Mouse (Mus musculus): Measurements from ENCODE around the gene E2f4. TPM values are rescaled to one million over a fixed set of nuclear protein-coding genes. Genes with fewer than 3 reads are reported as not detected.
A peak's percentile ranks its signal among the peaks of the same experiment; 100 is the strongest.

E2f4 gene
- polyA plus RNA-seq, 1 experiment from 2014 or later = 76.2 TPM

DNA sequence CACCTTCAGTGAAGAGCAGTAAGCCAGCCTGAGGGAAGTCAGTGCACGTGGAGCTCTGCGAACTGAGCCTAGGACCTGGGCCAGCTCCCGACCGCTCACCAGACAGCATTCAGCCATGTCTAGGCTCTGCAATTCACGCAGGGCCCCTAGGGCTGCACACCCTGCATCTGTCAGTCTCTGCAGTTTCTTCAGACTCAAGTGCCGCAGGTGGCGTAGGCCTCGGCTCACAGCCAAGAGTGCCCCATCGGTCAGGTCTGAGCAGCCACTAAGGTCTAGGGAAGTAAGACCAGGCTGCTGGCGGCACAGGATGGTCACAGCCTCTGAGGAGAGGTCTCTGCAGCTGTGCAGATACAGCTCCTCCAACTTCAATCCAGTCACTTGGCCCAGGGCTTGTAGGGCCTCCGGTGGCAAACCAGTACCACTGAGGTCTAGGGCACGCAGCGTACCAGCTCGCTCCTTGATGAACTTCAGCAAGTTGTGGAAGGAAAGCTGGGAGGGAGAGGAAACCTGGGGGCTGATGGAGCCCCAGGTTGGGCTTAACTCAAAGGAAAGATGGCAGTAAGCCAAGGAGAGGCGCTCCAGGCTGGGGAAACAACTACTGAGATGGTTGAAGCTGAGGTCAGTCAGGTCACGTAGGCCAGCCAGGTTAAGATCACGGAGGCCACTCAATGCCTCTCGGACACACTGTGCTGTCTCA lies 17.8 kb downstream of the E2f4 start:
- H3K36me3 ChIP-seq (ENCODE audit: control insufficient read depth, insufficient read depth, low read length) = peaks cover 22% of the 10 kb centered on the region; the same call in 1 of the 2 replicates
- 82% methylated on average over 18 of the region's 18 CpGs for WGBS
- H3K4me2 ChIP-seq (ENCODE audit: low read depth, low read length) = no peak overlapping the region
- no peak overlapping the region for H3K4me3 ChIP-seq (ENCODE audit: low read length)
- H3K9me3 ChIP-seq (ENCODE audit: control insufficient read depth, low read length) = no peaks in the 10 kb centered on the region
- H3K27ac ChIP-seq (ENCODE audit: low read length) = no peak overlapping the region
- no peak for ATAC-seq (ENCODE audit: low read depth)
- H3K4me1 ChIP-seq (replicated peaks; ENCODE audit: control insufficient read depth, insufficient read depth, low read length) = peaks cover 16% of the 10 kb centered on the region
- no peaks in the 10 kb centered on the region for H3K27me3 ChIP-seq (ENCODE audit: control insufficient read depth, insufficient read depth, low read depth, low read length)
- no peak overlapping the region for H3K9ac ChIP-seq (ENCODE audit: low read length)

DNA sequence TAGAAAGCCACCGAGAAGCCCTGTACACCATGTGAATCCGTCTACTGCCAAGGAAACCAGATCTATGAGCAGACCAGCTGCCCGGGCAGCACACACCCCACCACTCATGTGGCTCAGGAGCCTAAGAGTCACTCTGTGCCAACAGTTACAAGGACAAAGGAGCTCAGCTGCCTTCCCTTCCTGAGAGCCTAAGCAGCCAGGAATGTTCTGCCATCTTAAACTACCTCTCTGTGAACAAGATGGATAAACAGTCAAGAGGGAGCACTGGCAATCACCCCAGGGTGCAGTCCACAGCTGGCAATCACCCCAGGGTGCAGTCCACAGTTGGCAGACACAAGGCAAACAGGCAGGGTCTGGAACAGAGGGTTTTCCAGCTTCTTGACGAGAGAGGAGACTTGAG lies 20.5 kb downstream of the E2f4 start:
- Histone ChIP-seq H3K27me3 (ENCODE audit: control insufficient read depth, insufficient read depth, low read depth, low read length) (no peaks in the 10 kb centered on the region), H3K9ac (ENCODE audit: low read length) (no peak overlapping the region), H3K9me3 (ENCODE audit: control insufficient read depth, low read length) (no peaks in the 10 kb centered on the region), H3K4me3 (ENCODE audit: low read length) (no peak overlapping the region), H3K36me3 (ENCODE audit: control insufficient read depth, insufficient read depth, low read length) (peaks cover 5% of the 10 kb centered on the region; the same call in 1 of the 2 replicates), H3K27ac (ENCODE audit: low read length) (peak overlapping the region; percentile 84), H3K4me1 (replicated peaks; ENCODE audit: control insufficient read depth, insufficient read depth, low read length) (peaks cover 16% of the 10 kb centered on the region), H3K4me2 (ENCODE audit: low read depth, low read length) (no peak overlapping the region)
- ATAC-seq (ENCODE audit: low read depth) = peak; percentile 74
- 62% methylated on average over 4 of the region's 4 CpGs for WGBS

DNA sequence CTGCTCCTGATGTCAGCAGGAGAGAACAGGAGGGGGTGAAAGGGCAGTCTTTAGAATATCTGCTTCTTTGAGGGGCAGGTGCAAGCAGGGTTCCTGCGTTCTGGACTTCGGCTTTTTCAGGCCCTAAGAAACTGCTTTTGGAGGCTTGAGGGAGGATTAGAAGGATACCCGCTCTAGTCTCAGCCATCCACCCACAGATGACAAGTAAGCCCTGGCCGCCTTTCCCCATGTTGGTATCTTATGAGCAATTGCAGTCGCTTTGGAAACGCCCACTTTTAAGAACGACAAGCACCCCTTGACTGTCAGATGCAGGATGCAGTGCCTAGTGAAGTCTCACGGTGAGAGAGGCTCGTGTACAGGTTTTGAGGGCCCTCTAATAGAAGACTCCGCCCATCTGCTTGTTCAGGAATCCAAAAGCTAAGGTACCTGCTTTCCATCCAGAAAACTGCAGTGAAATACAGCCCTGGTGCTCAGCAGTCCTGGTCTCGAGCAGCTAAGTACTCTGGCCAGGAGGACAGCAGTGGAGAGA lies 21.3 kb downstream of the E2f4 start:
- H3K9ac ChIP-seq (ENCODE audit: low read length) = no peak overlapping the region
- H3K27me3 ChIP-seq (ENCODE audit: control insufficient read depth, insufficient read depth, low read depth, low read length) = no peaks in the 10 kb centered on the region
- H3K4me3 ChIP-seq (ENCODE audit: low read length) = no peak overlapping the region
- H3K4me1 ChIP-seq (replicated peaks; ENCODE audit: control insufficient read depth, insufficient read depth, low read length) = peaks cover 16% of the 10 kb centered on the region
- peak overlapping the region; percentile 84 for H3K27ac ChIP-seq (ENCODE audit: low read length)
- 67% methylated on average over 11 of the region's 11 CpGs for WGBS
- no peaks in the 10 kb centered on the region for H3K9me3 ChIP-seq (ENCODE audit: control insufficient read depth, low read length)
- H3K4me2 ChIP-seq (ENCODE audit: low read depth, low read length) = no peak overlapping the region
- ATAC-seq (ENCODE audit: low read depth) = peak; percentile 55
- peaks cover 5% of the 10 kb centered on the region; the same call in 1 of the 2 replicates for H3K36me3 ChIP-seq (ENCODE audit: control insufficient read depth, insufficient read depth, low read length)

DNA sequence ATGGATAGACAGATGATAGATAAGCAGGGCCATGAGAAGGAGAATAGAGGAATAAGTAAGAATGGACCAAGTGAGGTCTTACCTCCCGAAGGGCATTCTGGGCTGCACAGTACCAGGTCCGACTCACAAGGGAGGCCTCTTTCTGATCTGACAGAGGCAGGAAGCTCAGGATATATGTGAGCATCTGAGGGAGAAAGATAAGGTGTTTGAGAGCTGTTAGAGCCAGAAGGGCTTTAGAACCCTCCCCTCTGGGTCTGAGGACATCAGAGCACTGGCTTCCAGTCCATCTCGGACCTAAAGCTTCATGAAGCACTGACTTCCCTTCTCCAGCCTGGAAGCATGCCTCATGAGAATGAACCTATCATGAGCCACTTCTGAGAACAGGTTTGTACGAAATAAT lies 25.7 kb downstream of the E2f4 start:
- H3K27me3 ChIP-seq (ENCODE audit: control insufficient read depth, insufficient read depth, low read depth, low read length) = no peaks in the 10 kb centered on the region
- no peak overlapping the region for H3K9ac ChIP-seq (ENCODE audit: low read length)
- H3K4me1 ChIP-seq (replicated peaks; ENCODE audit: control insufficient read depth, insufficient read depth, low read length) = peaks cover 27% of the 10 kb centered on the region
- WGBS = 75% methylated on average over 4 of the region's 4 CpGs
- no peak overlapping the region for H3K27ac ChIP-seq (ENCODE audit: low read length)
- H3K4me3 ChIP-seq (ENCODE audit: low read length) = no peak overlapping the region
- no peak overlapping the region for H3K4me2 ChIP-seq (ENCODE audit: low read depth, low read length)
- peaks cover 3% of the 10 kb centered on the region for H3K36me3 ChIP-seq (ENCODE audit: control insufficient read depth, insufficient read depth, low read length)
- no peak for ATAC-seq (ENCODE audit: low read depth)
- no peaks in the 10 kb centered on the region for H3K9me3 ChIP-seq (ENCODE audit: control insufficient read depth, low read length)

DNA sequence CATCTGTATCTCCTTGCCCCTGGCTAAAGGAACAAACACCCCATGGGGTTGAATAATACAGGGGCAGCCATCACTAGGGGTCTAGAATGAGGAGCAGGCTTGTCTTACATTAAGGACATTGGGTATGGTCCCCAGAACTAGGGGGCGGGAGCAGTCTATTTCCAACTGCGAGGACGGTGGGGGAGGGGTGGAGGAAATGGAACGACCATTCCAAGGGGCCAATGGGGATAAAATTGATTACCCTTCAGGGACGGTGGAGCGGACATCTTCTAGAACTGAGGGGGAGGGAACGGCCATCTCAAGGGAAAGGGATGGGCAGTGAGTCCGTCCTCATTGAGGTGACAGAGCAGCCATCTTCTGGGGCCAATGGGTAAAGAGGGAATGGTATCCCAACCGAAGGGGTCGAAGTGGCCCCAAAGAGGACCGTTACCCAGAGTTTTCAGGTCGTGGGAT lies 28.2 kb downstream of the E2f4 start:
- H3K27me3 ChIP-seq (ENCODE audit: control insufficient read depth, insufficient read depth, low read depth, low read length) = no peaks in the 10 kb centered on the region
- WGBS = 0% methylated on average over 12 of the region's 12 CpGs
- no peaks in the 10 kb centered on the region for H3K9me3 ChIP-seq (ENCODE audit: control insufficient read depth, low read length)
- peaks cover 18% of the 10 kb centered on the region for H3K4me1 ChIP-seq (replicated peaks; ENCODE audit: control insufficient read depth, insufficient read depth, low read length)
- peak overlapping the region; percentile 91 for H3K27ac ChIP-seq (ENCODE audit: low read length)
- peaks cover 27% of the 10 kb centered on the region for H3K36me3 ChIP-seq (ENCODE audit: control insufficient read depth, insufficient read depth, low read length)
- peak; percentile 35 for ATAC-seq (ENCODE audit: low read depth)
- H3K9ac ChIP-seq (ENCODE audit: low read length) = peak overlapping the region; percentile 78
- H3K4me3 ChIP-seq (ENCODE audit: low read length) = peak overlapping the region; percentile 67
- peak overlapping the region; percentile 83 for H3K4me2 ChIP-seq (ENCODE audit: low read depth, low read length)

DNA sequence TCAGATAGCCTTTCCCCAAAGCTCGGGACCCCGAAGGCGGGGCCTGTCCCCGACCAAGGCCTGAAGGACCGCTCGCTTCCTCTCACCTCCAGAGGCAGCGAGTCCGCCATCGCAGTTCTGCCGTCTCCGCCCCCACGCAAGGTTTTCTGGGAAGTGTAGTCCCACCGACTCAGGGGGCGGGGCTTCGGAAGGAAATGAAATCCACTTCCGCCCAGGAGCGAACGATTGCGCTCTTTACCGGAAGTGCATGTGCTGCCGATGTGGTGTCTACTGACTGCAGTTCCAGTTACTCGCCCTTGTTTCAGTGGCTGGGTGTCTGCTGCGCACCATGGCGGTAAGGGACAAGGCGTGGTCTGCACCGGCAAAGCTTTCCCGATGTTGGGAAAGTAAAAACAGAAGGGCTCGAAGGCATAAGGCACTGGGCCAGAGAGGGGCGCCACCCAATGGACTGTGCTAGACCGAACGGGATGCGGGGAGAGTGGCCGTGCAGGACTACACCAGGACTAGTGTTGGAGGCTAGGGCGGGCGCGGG lies 28.7 kb downstream of the E2f4 start, which contains the start of the genes Lrrc29 and Tmem208:
Gene Lrrc29 (minus strand): TSS at position 138 of the 532 bp plus-strand sequence.
Gene Tmem208 (plus strand): TSS at position 214 of the 532 bp plus-strand sequence.
- Histone ChIP-seq H3K9me3 (ENCODE audit: control insufficient read depth, low read length) (no peaks in the 10 kb centered on the region), H3K4me1 (replicated peaks; ENCODE audit: control insufficient read depth, insufficient read depth, low read length) (peaks cover 18% of the 10 kb centered on the region), H3K27ac (ENCODE audit: low read length) (peak within 1 kb of the TSS; percentile 91), H3K4me3 (ENCODE audit: low read length) (peak within 1 kb of the TSS; percentile 67), H3K36me3 (ENCODE audit: control insufficient read depth, insufficient read depth, low read length) (peaks cover 33% of the 10 kb centered on the region), H3K9ac (ENCODE audit: low read length) (peak within 1 kb of the TSS; percentile 78), H3K27me3 (ENCODE audit: control insufficient read depth, insufficient read depth, low read depth, low read length) (no peaks in the 10 kb centered on the region), H3K4me2 (ENCODE audit: low read depth, low read length) (peak within 1 kb of the TSS; percentile 86)
- WGBS = under 1% methylated on average over 36 of the region's 36 CpGs
- peak; percentile 93 for ATAC-seq (ENCODE audit: low read depth)

DNA sequence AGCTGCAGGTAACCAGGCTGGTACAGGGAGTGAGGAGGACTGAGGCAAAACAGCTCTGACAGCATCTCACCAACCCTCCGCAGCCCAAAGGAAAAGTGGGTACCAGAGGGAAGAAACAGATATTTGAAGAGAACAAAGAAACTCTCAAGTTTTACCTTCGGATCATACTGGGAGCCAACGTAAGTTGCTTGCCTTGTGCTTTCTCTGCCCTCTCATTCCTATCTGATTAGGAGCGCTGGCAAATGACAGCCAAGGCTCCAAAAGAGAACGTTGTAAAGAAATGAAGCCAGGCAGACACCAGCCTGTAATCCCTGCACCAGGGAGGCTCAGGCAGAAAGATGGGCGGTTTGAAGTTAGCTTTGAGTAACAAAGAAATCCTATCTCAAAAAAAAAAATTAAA lies 29.5 kb downstream of the E2f4 start:
- Histone ChIP-seq H3K4me3 (ENCODE audit: low read length) (peak overlapping the region; percentile 67), H3K4me1 (replicated peaks; ENCODE audit: control insufficient read depth, insufficient read depth, low read length) (peaks cover 18% of the 10 kb centered on the region), H3K27ac (ENCODE audit: low read length) (peak overlapping the region; percentile 91), H3K4me2 (ENCODE audit: low read depth, low read length) (peak overlapping the region; percentile 86), H3K36me3 (ENCODE audit: control insufficient read depth, insufficient read depth, low read length) (peaks cover 40% of the 10 kb centered on the region), H3K9me3 (ENCODE audit: control insufficient read depth, low read length) (no peaks in the 10 kb centered on the region), H3K9ac (ENCODE audit: low read length) (peak overlapping the region; percentile 78), H3K27me3 (ENCODE audit: control insufficient read depth, insufficient read depth, low read depth, low read length) (no peaks in the 10 kb centered on the region)
- no peak for ATAC-seq (ENCODE audit: low read depth)
- WGBS = 35% methylated on average over 6 of the region's 6 CpGs

DNA sequence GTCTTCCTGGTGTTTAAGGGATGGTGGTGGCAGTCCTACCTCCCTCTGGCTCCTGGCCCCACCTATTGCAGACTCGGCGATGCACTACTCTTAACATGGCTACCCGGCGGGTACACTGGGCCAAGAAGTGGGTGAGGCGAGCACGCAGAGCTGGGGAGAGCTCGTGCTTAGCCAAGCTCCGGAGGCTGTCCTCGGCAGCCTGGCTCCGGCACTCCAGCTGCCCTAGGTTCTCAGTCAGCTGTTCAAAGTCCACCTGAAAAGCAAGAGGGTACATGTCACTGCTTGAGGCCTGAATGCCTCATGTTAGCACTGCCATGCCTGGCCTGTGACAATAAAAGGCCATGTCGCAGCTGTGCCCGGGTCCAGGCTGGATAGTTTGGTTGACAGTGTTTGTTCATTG lies 32.9 kb downstream of the E2f4 start:
- peaks cover 12% of the 10 kb centered on the region for H3K4me1 ChIP-seq (replicated peaks; ENCODE audit: control insufficient read depth, insufficient read depth, low read length)
- H3K9me3 ChIP-seq (ENCODE audit: control insufficient read depth, low read length) = no peaks in the 10 kb centered on the region
- H3K27me3 ChIP-seq (ENCODE audit: control insufficient read depth, insufficient read depth, low read depth, low read length) = no peaks in the 10 kb centered on the region
- H3K36me3 ChIP-seq (ENCODE audit: control insufficient read depth, insufficient read depth, low read length) = peaks cover 67% of the 10 kb centered on the region
- H3K27ac ChIP-seq (ENCODE audit: low read length) = no peak overlapping the region
- no peak overlapping the region for H3K4me2 ChIP-seq (ENCODE audit: low read depth, low read length)
- H3K4me3 ChIP-seq (ENCODE audit: low read length) = no peak overlapping the region
- WGBS = 88% methylated on average over 12 of the region's 12 CpGs
- ATAC-seq (ENCODE audit: low read depth) = no peak
- H3K9ac ChIP-seq (ENCODE audit: low read length) = no peak overlapping the region

DNA sequence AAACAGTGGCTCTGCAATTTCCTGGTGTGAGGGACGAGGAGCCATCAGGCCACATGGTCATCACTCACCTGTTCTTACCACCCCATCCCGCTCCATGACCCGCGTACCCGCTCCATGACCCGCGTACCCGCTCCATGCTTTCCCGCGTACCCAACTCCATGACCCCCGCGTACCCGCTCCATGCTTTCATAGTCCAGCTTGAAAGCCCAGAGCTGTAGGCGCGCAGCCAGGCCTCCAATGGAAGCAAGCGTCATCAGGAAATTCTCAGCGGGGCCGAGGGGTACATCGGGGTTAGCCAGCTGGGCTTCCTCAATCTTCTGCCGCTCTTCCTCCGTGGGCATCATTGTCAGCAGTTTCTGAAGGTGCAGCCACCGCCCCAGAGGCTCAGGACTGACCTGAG lies 34.0 kb downstream of the E2f4 start:
- Histone ChIP-seq H3K27ac (ENCODE audit: low read length) (no peak overlapping the region), H3K4me1 (replicated peaks; ENCODE audit: control insufficient read depth, insufficient read depth, low read length) (peaks cover 10% of the 10 kb centered on the region), H3K36me3 (ENCODE audit: control insufficient read depth, insufficient read depth, low read length) (peaks cover 77% of the 10 kb centered on the region), H3K4me3 (ENCODE audit: low read length) (no peak overlapping the region), H3K9me3 (ENCODE audit: control insufficient read depth, low read length) (no peaks in the 10 kb centered on the region), H3K27me3 (ENCODE audit: control insufficient read depth, insufficient read depth, low read depth, low read length) (no peaks in the 10 kb centered on the region), H3K4me2 (ENCODE audit: low read depth, low read length) (no peak overlapping the region), H3K9ac (ENCODE audit: low read length) (no peak overlapping the region)
- ATAC-seq (ENCODE audit: low read depth) = no peak
- 89% methylated on average over 22 of the region's 22 CpGs for WGBS
